Mouse (Mus musculus) hindbrain, embryonic 16.5 days (tissue): ENCODE results near the gene Lrrc10b. TPM values are rescaled to one million over a fixed set of nuclear protein-coding genes. Genes with fewer than 3 reads are reported as not detected.

Experiments
- ATAC-seq: fragments of 200-750 bp; cut with Nextera tagmentation; 2 replicates; pipeline ENCODE4 v1.8.0; 2017; ENCODE audit warnings: moderate TSS enrichment, moderate library complexity
- H3K27ac ChIP-seq: fragments of 300-500 bp; sonication (generic); 2 replicates; pipeline ENCODE4 v1.5.1; 2014; ENCODE audit warnings: low read depth, mild to moderate bottlenecking, control low read depth, low read length, moderate library complexity
- H3K27me3 ChIP-seq: fragments of 300-500 bp; sonication (generic); replicated peaks from 2 replicates; pipeline ENCODE4 v1.6.1; 2014; ENCODE audit warnings: low read length; ENCODE audit not compliant: control insufficient read depth, insufficient read depth
- H3K36me3 ChIP-seq: fragments of 300-500 bp; sonication (generic); 2 replicates; pipeline ENCODE4 v1.6.1; 2014; ENCODE audit warnings: mild to moderate bottlenecking, low read length, moderate library complexity, mixed read lengths; ENCODE audit not compliant: control insufficient read depth, insufficient read depth
- H3K4me1 ChIP-seq: fragments of 300-500 bp; sonication (generic); 2 replicates; pipeline ENCODE4 v1.6.1; 2014; ENCODE audit warnings: low read depth, low read length; ENCODE audit not compliant: control insufficient read depth, insufficient read depth
- H3K4me2 ChIP-seq: fragments of 300-500 bp; sonication (generic); 2 replicates; pipeline ENCODE4 v1.6.1; 2014; ENCODE audit warnings: mild to moderate bottlenecking, low read length, control low read depth, moderate library complexity
- H3K4me3 ChIP-seq: fragments of 300-500 bp; sonication (generic); 2 replicates; pipeline ENCODE4 v1.5.1; 2014; ENCODE audit warnings: mild to moderate bottlenecking, low read length, control low read depth, moderate library complexity
- H3K9ac ChIP-seq: fragments of 300-500 bp; sonication (generic); 2 replicates; pipeline ENCODE4 v1.6.1; 2014; ENCODE audit warnings: low read depth, mild to moderate bottlenecking, control low read depth, low read length, moderate library complexity
- H3K9me3 ChIP-seq: fragments of 300-500 bp; sonication (generic); 2 replicates; pipeline ENCODE4 v1.6.1; 2014; ENCODE audit warnings: mild to moderate bottlenecking, low read length, moderate library complexity; ENCODE audit not compliant: control insufficient read depth
- WGBS: fragments of 180-500 bp; shearing (Covaris S2); extraction: QIAGEN DNeasy Blood & Tissue Kit; methylation state at CpG from one replicate; pipeline ENCODE4 v1.1.7; 2014; 5-methylcytosine and 5-hydroxymethylcytosine counted together
- polyA plus RNA-seq: library from polyadenylated mRNA; unstranded; fragments of >200 nt; fragmentation: Nextera tagmentation; extraction: Ambion mirVana; gene quantifications from 2 replicates; pipeline ENCODE4 v1.2.1, GENCODE M21; 2015

Gene Lrrc10b
- polyA plus RNA-seq, 1 experiment from 2014 or later = 1.3 TPM

DNA sequence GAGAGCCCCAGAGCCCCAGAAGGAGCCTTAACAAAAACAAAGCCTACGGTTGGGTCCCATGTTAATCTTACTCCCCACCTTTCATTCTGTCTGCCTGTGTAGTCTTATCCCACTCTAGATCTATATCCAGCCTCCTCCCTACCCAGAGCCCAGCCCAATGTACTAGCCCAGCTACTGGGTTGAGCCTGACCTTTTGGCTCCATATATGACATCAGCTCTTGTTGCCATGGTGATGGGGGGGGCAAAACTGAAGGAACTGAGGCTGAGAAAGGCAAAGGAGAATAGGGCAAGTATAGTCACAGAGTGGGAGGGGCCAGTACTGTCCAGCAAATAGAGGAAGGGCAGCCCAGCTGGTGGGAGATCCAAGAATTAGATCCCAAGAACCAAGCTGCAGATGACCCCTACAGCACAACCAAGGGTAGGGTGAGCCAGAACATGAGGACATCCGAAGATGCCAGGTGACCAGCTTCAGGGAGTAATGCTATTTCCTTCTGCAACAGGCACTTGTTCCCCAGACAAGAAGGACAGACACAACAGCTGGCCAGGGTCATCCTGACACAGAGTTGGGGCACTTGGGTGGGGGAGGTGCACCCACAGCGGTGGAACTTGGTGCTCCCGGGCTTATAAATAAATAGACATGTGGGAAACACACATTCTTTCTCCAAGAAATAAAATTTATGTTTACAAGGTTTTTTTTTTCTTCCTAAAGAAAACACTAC, 2.4 kb downstream of the Lrrc10b start:
- Histone ChIP-seq H3K4me3 (no peak overlapping the region), H3K9ac (no peak overlapping the region), H3K4me2 (no peak overlapping the region), H3K27me3 (peaks cover 31% of the 10 kb centered on the region), H3K9me3 (no peaks in the 10 kb centered on the region), H3K27ac (no peak overlapping the region), H3K4me1 (peaks cover 12% of the 10 kb centered on the region), H3K36me3 (no peaks in the 10 kb centered on the region)
- WGBS = 67% methylated on average over 4 of the region's 4 CpGs
- no peak for ATAC-seq

- Histone ChIP-seq H3K27me3 (peaks cover under 1% of the 10 kb centered on the region; the same call in 1 of the 2 replicates), H3K4me3 (no peak overlapping the region), H3K4me1 (no peaks in the 10 kb centered on the region), H3K4me2 (no peak overlapping the region), H3K27ac (no peak overlapping the region), H3K9me3 (no peaks in the 10 kb centered on the region), H3K9ac (no peak overlapping the region), H3K36me3 (peaks cover 5% of the 10 kb centered on the region; the same call in 1 of the 2 replicates)
- 4% methylated on average over 3 of the region's 3 CpGs for WGBS
- ATAC-seq = peak; percentile 67
Measured at GRCm38 (mm10) chr19:10449708-10450107, 7.6 kb downstream of the Lrrc10b start.

GRCm38 (mm10) chr19:10449190-10449589, 8.1 kb downstream of the Lrrc10b start:
- Histone ChIP-seq H3K27ac (no peak overlapping the region), H3K4me1 (no peaks in the 10 kb centered on the region), H3K36me3 (peaks cover 5% of the 10 kb centered on the region; the same call in 1 of the 2 replicates), H3K9ac (no peak overlapping the region), H3K4me3 (no peak overlapping the region), H3K27me3 (no peaks in the 10 kb centered on the region; the same call in 1 of the 2 replicates), H3K4me2 (no peak overlapping the region), H3K9me3 (no peaks in the 10 kb centered on the region)
- WGBS = 76% methylated on average over 6 of the region's 6 CpGs
- peak; percentile 22; the same call in 1 of the 2 replicates for ATAC-seq

DNA sequence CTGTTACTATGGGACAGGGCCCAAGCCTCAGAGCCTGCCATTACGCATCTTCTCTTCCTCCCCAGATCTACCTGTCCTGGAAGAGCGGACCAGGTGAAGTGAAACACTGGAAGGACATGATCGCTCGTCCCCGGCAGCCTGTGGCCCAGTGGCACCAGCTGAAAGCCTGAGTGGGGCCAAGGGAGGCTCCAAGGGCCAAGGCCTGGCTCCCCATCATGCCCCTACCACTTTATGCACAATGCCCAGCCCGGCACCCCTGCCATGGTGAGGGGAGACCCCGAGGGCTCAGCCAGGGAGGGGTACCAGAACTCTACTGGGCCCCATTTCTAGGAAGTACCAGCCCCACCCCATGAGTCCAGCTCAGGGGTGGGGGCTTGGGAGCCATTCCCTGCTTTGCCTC, 9.0 kb downstream of the Lrrc10b start:
- H3K4me2 ChIP-seq = no peak overlapping the region
- WGBS = 94% methylated on average over 6 of the region's 7 CpGs

DNA sequence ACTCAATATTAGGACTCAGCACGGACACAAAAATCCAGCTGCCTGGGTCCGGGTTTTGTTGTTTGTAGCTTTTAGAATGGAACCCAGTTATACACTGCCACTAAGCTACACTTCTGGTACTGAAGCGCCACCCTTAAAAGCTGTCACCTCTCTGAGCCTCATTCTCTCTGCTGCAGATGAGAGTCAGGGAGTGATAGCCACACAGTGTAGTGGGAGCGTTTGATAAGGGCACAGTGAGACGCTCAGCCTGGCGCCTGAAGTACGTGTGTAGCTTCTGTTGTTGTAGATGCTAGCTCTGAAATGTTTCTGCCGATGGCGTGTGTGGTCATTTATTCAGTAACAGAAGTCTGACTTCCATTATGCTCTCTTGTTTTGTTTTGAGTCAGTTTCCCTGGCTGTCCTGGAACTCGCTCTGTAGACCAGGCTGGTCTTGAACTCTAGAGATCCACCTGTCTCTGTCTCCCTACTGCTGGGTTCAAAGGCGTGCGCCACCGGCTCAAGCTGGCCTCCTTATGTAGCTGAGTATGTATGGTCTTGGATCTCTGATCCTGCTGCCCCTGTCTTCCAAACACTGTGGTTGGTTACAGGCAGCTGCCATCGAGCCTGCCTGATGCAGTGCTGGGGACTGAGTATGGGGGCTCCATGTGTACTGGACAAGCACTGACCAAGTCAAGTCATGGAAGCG, 12.4 kb downstream of the Lrrc10b start:
- Histone ChIP-seq H3K4me3 (no peak overlapping the region), H3K27ac (no peak overlapping the region), H3K36me3 (peaks cover 22% of the 10 kb centered on the region), H3K9ac (no peak overlapping the region), H3K4me1 (no peaks in the 10 kb centered on the region), H3K9me3 (no peaks in the 10 kb centered on the region), H3K4me2 (no peak overlapping the region), H3K27me3 (no peaks in the 10 kb centered on the region)
- 93% methylated on average over 15 of the region's 15 CpGs for WGBS
- no peak for ATAC-seq

More for the DNA sequence above, 9.0 kb downstream of the Lrrc10b start:
- Histone ChIP-seq H3K27me3 (no peaks in the 10 kb centered on the region), H3K4me1 (no peaks in the 10 kb centered on the region), H3K36me3 (peaks cover 10% of the 10 kb centered on the region), H3K27ac (no peak overlapping the region), H3K9me3 (no peaks in the 10 kb centered on the region), H3K4me3 (no peak overlapping the region), H3K9ac (no peak overlapping the region)
- ATAC-seq = no peak

DNA sequence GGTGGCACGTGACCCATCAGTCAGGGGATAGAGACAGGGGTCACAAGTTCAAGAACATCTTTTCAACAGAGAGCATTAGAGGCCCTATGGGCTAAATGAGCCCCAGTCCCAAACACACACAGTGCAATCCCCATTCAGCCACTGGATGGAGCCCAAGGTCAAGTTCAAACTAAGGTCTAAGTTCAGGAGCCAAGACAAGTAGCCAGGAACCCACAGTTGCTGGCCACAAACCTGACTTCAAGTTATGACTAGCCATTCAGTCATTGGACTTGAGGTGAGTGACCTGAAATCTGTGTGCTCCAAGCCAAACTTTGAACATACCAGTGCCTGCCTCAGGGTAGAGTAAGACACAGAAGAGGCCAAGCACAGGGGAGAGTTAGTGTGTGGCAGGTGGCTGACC, 19.8 kb downstream of the Lrrc10b start:
- no peak for ATAC-seq
- 59% methylated on average over 1 of the region's 1 CpGs for WGBS

GRCm38 (mm10) chr19:10436726-10437125, 20.5 kb downstream of the Lrrc10b start:
- Histone ChIP-seq H3K4me2 (no peak overlapping the region), H3K4me1 (no peaks in the 10 kb centered on the region), H3K27me3 (no peaks in the 10 kb centered on the region), H3K4me3 (no peak overlapping the region), H3K36me3 (peaks cover 12% of the 10 kb centered on the region), H3K27ac (no peak overlapping the region), H3K9me3 (no peaks in the 10 kb centered on the region), H3K9ac (no peak overlapping the region)
- ATAC-seq = 0 out of 2 replicates have a peak, but pooled peaks have one; percentile 24
- 26% methylated on average over 1 of the region's 1 CpGs for WGBS

More for the DNA sequence above, 19.8 kb downstream of the Lrrc10b start:
- Histone ChIP-seq H3K4me3 (no peak overlapping the region), H3K27me3 (no peaks in the 10 kb centered on the region), H3K27ac (no peak overlapping the region), H3K4me1 (no peaks in the 10 kb centered on the region), H3K9me3 (no peaks in the 10 kb centered on the region), H3K4me2 (no peak overlapping the region), H3K36me3 (peaks cover 12% of the 10 kb centered on the region), H3K9ac (no peak overlapping the region)

DNA sequence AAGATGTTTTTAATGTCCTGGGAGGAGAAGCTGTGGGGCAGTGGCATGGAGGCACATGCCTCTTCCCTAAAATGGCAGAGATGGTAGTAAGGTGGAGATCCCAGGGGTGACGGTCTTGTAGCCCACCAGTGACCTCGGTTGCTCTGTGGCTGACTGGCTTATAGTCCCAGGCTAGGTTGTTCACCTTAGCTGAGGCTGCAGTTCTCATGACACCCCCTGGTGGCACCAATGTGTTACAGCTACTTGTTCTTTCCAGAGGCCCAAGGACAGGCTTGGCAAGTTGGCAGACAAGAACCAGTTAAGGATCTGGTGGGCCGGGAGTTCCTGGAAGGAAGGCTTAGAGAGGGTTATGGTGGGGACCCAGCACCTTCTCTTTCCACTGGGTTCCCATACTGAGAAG, 21.4 kb downstream of the Lrrc10b start:
- H3K4me3 ChIP-seq = no peak overlapping the region
- no peaks in the 10 kb centered on the region for H3K4me1 ChIP-seq
- no peak overlapping the region for H3K9ac ChIP-seq
- H3K36me3 ChIP-seq = peaks cover 11% of the 10 kb centered on the region
- H3K9me3 ChIP-seq = no peaks in the 10 kb centered on the region
- WGBS = 36% methylated on average over 3 of the region's 3 CpGs
- no peak overlapping the region for H3K27ac ChIP-seq
- ATAC-seq = 0 out of 2 replicates have a peak, but pooled peaks have one; percentile 19
- no peaks in the 10 kb centered on the region for H3K27me3 ChIP-seq
- H3K4me2 ChIP-seq = no peak overlapping the region

GRCm38 (mm10) chr19:10434927-10435326, 22.3 kb downstream of the Lrrc10b start:
- Histone ChIP-seq H3K9ac (no peak overlapping the region), H3K27ac (no peak overlapping the region), H3K4me3 (no peak overlapping the region), H3K4me1 (no peaks in the 10 kb centered on the region; the same call in 1 of the 2 replicates), H3K9me3 (no peaks in the 10 kb centered on the region), H3K27me3 (no peaks in the 10 kb centered on the region), H3K36me3 (peaks cover 6% of the 10 kb centered on the region), H3K4me2 (no peak overlapping the region)
- ATAC-seq = no peak
- WGBS = 74% methylated on average over 6 of the region's 6 CpGs
